Mouse (Mus musculus) erythroblast, embryonic 14.5 days (primary cell): ENCODE data around the gene Tns3.

Source experiments
- GATA1 ChIP-seq: IDR thresholded peaks from 2 replicates; pipeline ENCODE4 v1.6.1; 2012; ENCODE audit warnings: low read length, inconsistent platforms, mixed read lengths
- TAL1 ChIP-seq: IDR thresholded peaks from 3 replicates; pipeline ENCODE4 v1.6.1; 2012; ENCODE audit warnings: low read length, inconsistent platforms, mixed read lengths

DNA sequence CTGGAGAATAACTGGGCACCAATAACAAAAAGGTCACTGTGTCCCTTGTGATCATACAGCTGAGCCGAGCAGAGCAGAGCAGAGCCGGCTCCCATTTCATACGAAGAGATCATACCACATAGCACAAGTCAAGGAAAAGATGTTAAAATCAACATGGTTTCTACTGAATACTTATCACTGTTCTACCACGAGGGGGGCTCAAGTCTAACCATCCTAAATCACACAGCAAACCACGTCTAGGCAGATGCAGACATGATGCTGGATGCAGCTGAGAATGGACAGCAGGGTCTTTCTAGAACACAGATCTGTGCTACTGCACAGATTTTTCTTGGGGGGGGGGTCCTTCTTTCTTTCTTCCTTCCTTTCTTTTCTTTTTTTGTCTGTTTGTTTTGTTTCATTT, 112.6 kb downstream of the Tns3 start:
- TF ChIP-seq TAL1 (no peak), GATA1 (no peak)
